Comparison of ENCODE assay signal across 11 mouse cellular contexts in the genomic region with DNA sequence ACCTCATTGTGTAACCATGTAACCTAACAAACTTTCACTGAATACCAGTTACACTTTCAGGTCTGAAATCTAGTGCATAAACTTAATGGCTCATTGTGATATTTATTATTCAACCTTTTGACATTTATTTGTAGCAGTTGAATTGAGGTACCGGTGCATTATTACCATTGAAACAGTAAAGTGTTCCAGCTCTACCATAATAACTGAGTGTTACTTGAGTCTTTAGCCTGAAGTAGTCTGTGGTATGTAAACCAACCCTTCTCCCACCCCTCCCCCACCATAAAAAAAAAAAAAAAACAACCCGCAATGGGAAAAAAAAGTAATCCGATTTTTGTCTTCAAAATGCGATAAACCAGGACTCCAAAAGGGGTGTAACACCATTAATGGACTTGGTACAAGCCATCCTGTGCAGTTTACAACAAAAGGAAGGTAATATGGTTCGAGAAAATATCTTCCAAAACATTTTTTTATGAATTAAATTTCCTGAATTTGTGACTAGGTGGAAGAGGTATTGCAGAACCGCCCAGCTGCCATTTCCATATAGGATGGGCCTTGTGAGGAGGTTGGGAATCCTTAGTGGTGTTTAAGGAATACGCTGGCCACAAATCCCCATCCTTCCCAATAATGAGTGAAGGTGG. TPM values are rescaled to one million over a fixed set of nuclear protein-coding genes. Genes with fewer than 3 reads are reported as not detected.
DNase-seq lines count a peak whose midpoint lies in the region; ATAC-seq lines count a peak whose summit lies in the region.
"Had no signal": no experiment of that assay in that cellular context is flagged by ENCODE, and none has a peak within 500 bp of the region (broad histone marks: within the 10 kb centered on the region; RNA-seq: fewer than 3 reads in every experiment).

No protein-coding gene starts in this region.

- H3K9ac ChIP-seq in kidney, embryonic 16.5 days (replicated peaks; ENCODE audit: low read length) = peak overlapping the region; percentile 99
- peak overlapping the region; percentile 100 for H3K9ac ChIP-seq in embryonic facial prominence, embryonic 13.5 days
- peak overlapping the region; percentile 99 for H3K9ac ChIP-seq in hindbrain, embryonic 15.5 days
- H3K9ac ChIP-seq in midbrain, embryonic 15.5 days = peak overlapping the region; percentile 93

- intact Hi-C loops in left cerebral cortex, postnatal 36 days (cut with DNase I) = no loop called here

- H3K36me3 ChIP-seq in kidney, embryonic 16.5 days (ENCODE audit: insufficient read depth, low read length) = no peaks in the 10 kb centered on the region
- H3K36me3 ChIP-seq in embryonic facial prominence, embryonic 13.5 days = no peaks in the 10 kb centered on the region
- H3K36me3 ChIP-seq in hindbrain, embryonic 15.5 days = no peaks in the 10 kb centered on the region
- H3K36me3 ChIP-seq in midbrain, embryonic 15.5 days (replicated peaks) = no peaks in the 10 kb centered on the region

- no peak for ATAC-seq in kidney, embryonic 16.5 days (ENCODE audit: low FRiP score, low TSS enrichment)
- no peak for ATAC-seq in embryonic facial prominence, embryonic 13.5 days (ENCODE audit: insufficient number of reproducible peaks, insufficient read depth, low FRiP score, low TSS enrichment, low read depth)
- no peak for ATAC-seq in hindbrain, embryonic 15.5 days (ENCODE audit: low FRiP score, low read depth)
- ATAC-seq in midbrain, embryonic 15.5 days (replicated peaks) = no peak
- ATAC-seq: Patski had no signal

- 9% methylated on average over 7 of the region's 7 CpGs for WGBS in kidney, embryonic 16.5 days
- WGBS in embryonic facial prominence, embryonic 13.5 days = 4% methylated on average over 7 of the region's 7 CpGs
- 4% methylated on average over 7 of the region's 7 CpGs for WGBS in hindbrain, embryonic 15.5 days
- under 1% methylated on average over 7 of the region's 7 CpGs for WGBS in midbrain, embryonic 15.5 days

- peak overlapping the region; percentile 100; the same call in 1 of the 2 replicates for H3K27ac ChIP-seq in kidney, embryonic 16.5 days (ENCODE audit: low read length)
- peak overlapping the region; percentile 100 for H3K27ac ChIP-seq in embryonic facial prominence, embryonic 13.5 days
- peak overlapping the region; percentile 100; the same call in 1 of the 2 replicates for H3K27ac ChIP-seq in hindbrain, embryonic 15.5 days (replicated peaks)
- H3K27ac ChIP-seq in midbrain, embryonic 15.5 days = peak overlapping the region; percentile 97

- no peaks in the 10 kb centered on the region for H3K27me3 ChIP-seq in kidney, embryonic 16.5 days (ENCODE audit: insufficient read depth, low read length)
- H3K27me3 ChIP-seq in embryonic facial prominence, embryonic 13.5 days = no peaks in the 10 kb centered on the region
- H3K27me3 ChIP-seq in hindbrain, embryonic 15.5 days = no peaks in the 10 kb centered on the region
- no peaks in the 10 kb centered on the region for H3K27me3 ChIP-seq in midbrain, embryonic 15.5 days (replicated peaks)
- H3K27me3 ChIP-seq: Patski had no signal

- peak overlapping the region; percentile 73 for H3K4me2 ChIP-seq in kidney, embryonic 16.5 days (replicated peaks; ENCODE audit: low read depth, low read length)
- peak overlapping the region; percentile 71 for H3K4me2 ChIP-seq in embryonic facial prominence, embryonic 13.5 days
- H3K4me2 ChIP-seq in hindbrain, embryonic 15.5 days = peak overlapping the region; percentile 90
- H3K4me2 ChIP-seq in midbrain, embryonic 15.5 days = peak overlapping the region; percentile 54

- H3K9me3 ChIP-seq in kidney, embryonic 16.5 days (ENCODE audit: low read length) = no peaks in the 10 kb centered on the region
- no peaks in the 10 kb centered on the region for H3K9me3 ChIP-seq in embryonic facial prominence, embryonic 13.5 days
- no peaks in the 10 kb centered on the region for H3K9me3 ChIP-seq in hindbrain, embryonic 15.5 days
- H3K9me3 ChIP-seq in midbrain, embryonic 15.5 days = no peaks in the 10 kb centered on the region

- DNase-seq in kidney, adult 8-10 months = no peak
- no peak for DNase-seq in right cerebral cortex, postnatal 36 days (ENCODE audit: low spot score in 2 of 2)
- DNase-seq in left cerebral cortex, postnatal 36 days (ENCODE audit: low spot score in 2 of 2) = no peak
- no peak for DNase-seq in thymus, adult 18-20 months
- DNase-seq: cerebellum, adult 11-12 months had no signal

- H3K4me3 ChIP-seq in kidney, embryonic 16.5 days (ENCODE audit: low read length) = peak overlapping the region; percentile 94
- H3K4me3 ChIP-seq in embryonic facial prominence, embryonic 13.5 days = peak overlapping the region; percentile 95
- peak overlapping the region; percentile 90 for H3K4me3 ChIP-seq in hindbrain, embryonic 15.5 days
- H3K4me3 ChIP-seq in midbrain, embryonic 15.5 days = peak overlapping the region; percentile 71

- H3K4me1 ChIP-seq in kidney, embryonic 16.5 days (ENCODE audit: insufficient read depth, low read length) = peaks cover 60% of the 10 kb centered on the region
- peaks cover 44% of the 10 kb centered on the region for H3K4me1 ChIP-seq in embryonic facial prominence, embryonic 13.5 days
- H3K4me1 ChIP-seq in hindbrain, embryonic 15.5 days (replicated peaks) = peaks cover 58% of the 10 kb centered on the region
- H3K4me1 ChIP-seq in midbrain, embryonic 15.5 days = peaks cover 53% of the 10 kb centered on the region

RNA-seq across cellular contexts. Expression of gene Skida1, which starts 3.6 kb away (rescaled TPM):
- polyA plus RNA-seq in kidney, embryonic 16.5 days (2015; fragmentation: Nextera tagmentation; extraction: Ambion mirVana) = 8.8 and 9.2 TPM in 2 replicates
- 8.3 and 9.8 TPM in 2 replicates for polyA plus RNA-seq in embryonic facial prominence, embryonic 13.5 days (2015; fragmentation: Nextera tagmentation; extraction: Ambion mirVana)
- polyA plus RNA-seq in hindbrain, embryonic 15.5 days (2015; fragmentation: Nextera tagmentation; extraction: Ambion mirVana) = 6.5 and 7.1 TPM in 2 replicates
- polyA plus RNA-seq in midbrain, embryonic 15.5 days (2015; fragmentation: Nextera tagmentation; extraction: Ambion mirVana) = 8.1 and 9.0 TPM in 2 replicates
- 10 to 100 TPM in 1 of 2 experiments, 1 to 10 TPM in 1; 8.8 to 10.0 TPM for total RNA-seq in left cerebral cortex, postnatal 36 days (2021)

RNA-seq across cellular contexts. Expression of gene A930004D18Rik, which starts 7.7 kb away (rescaled TPM):
- polyA plus RNA-seq in kidney, embryonic 16.5 days (2015; fragmentation: Nextera tagmentation; extraction: Ambion mirVana) = 14.1 and 16.2 TPM in 2 replicates
- polyA plus RNA-seq in embryonic facial prominence, embryonic 13.5 days (2015; fragmentation: Nextera tagmentation; extraction: Ambion mirVana) = 13.7 and 15.0 TPM in 2 replicates
- 10.8 and 11.1 TPM in 2 replicates for polyA plus RNA-seq in hindbrain, embryonic 15.5 days (2015; fragmentation: Nextera tagmentation; extraction: Ambion mirVana)
- polyA plus RNA-seq in midbrain, embryonic 15.5 days (2015; fragmentation: Nextera tagmentation; extraction: Ambion mirVana) = 8.1 and 11.8 TPM in 2 replicates
- 1 to 10 TPM; 2.1 to 3.2 TPM for total RNA-seq in left cerebral cortex, postnatal 36 days (2021)

RNA-seq across cellular contexts. Expression of gene Mllt10, which starts 9.8 kb away (rescaled TPM):
- polyA plus RNA-seq in kidney, embryonic 16.5 days (2015; fragmentation: Nextera tagmentation; extraction: Ambion mirVana) = 63.4 and 73.6 TPM in 2 replicates
- polyA plus RNA-seq in embryonic facial prominence, embryonic 13.5 days (2015; fragmentation: Nextera tagmentation; extraction: Ambion mirVana) = 67.2 and 73.6 TPM in 2 replicates
- polyA plus RNA-seq in hindbrain, embryonic 15.5 days (2015; fragmentation: Nextera tagmentation; extraction: Ambion mirVana) = 45.6 and 50.0 TPM in 2 replicates
- 49.9 and 53.1 TPM in 2 replicates for polyA plus RNA-seq in midbrain, embryonic 15.5 days (2015; fragmentation: Nextera tagmentation; extraction: Ambion mirVana)
- 10 to 100 TPM; 49.4 to 57.6 TPM for total RNA-seq in left cerebral cortex, postnatal 36 days (2021)

RNA-seq across cellular contexts. Expression of gene H2al2a, which starts 48.5 kb away (rescaled TPM):
- not detected in 2 replicates for polyA plus RNA-seq in kidney, embryonic 16.5 days (2015; fragmentation: Nextera tagmentation; extraction: Ambion mirVana)
- not detected in 2 replicates for polyA plus RNA-seq in embryonic facial prominence, embryonic 13.5 days (2015; fragmentation: Nextera tagmentation; extraction: Ambion mirVana)
- not detected in 2 replicates for polyA plus RNA-seq in hindbrain, embryonic 15.5 days (2015; fragmentation: Nextera tagmentation; extraction: Ambion mirVana)
- not detected in 2 replicates for polyA plus RNA-seq in midbrain, embryonic 15.5 days (2015; fragmentation: Nextera tagmentation; extraction: Ambion mirVana)
- not detected for total RNA-seq in left cerebral cortex, postnatal 36 days (2021)
- total RNA-seq: layer of hippocampus, postnatal 14 days had no signal
- polyA plus RNA-seq: Patski had no signal
